Mouse (Mus musculus) forebrain, postnatal 0 days (tissue): ENCODE results near the gene Atp6v1fnb. TPM values are rescaled to one million over a fixed set of nuclear protein-coding genes. Genes with fewer than 3 reads are reported as not detected.

ENCODE experiments used
- ATAC-seq: fragments of 200-750 bp; cut with Nextera tagmentation; 2 replicates; pipeline ENCODE4 v1.8.0; 2017; ENCODE audit warnings: mild to moderate bottlenecking, moderate library complexity
- DNase-seq: peaks from one replicate; pipeline ENCODE4 v3.0.0-alpha.2; 2015
- H3K27ac ChIP-seq: fragments of 300-500 bp; sonication (generic); 2 replicates; pipeline ENCODE4 v1.5.1; 2014; ENCODE audit warnings: low read depth, mild to moderate bottlenecking, antibody characterized with exemption, low read length, moderate library complexity, mixed read lengths
- H3K27me3 ChIP-seq: fragments of 300-500 bp; sonication (generic); 2 replicates; pipeline ENCODE4 v1.6.1; 2014; ENCODE audit warnings: mild to moderate bottlenecking, low read length, mixed read lengths; ENCODE audit not compliant: insufficient read depth
- H3K36me3 ChIP-seq: fragments of 300-500 bp; sonication (generic); 2 replicates; pipeline ENCODE4 v1.6.1; 2014; ENCODE audit warnings: mild to moderate bottlenecking, moderate library complexity; ENCODE audit not compliant: insufficient read depth
- H3K4me1 ChIP-seq: fragments of 300-500 bp; sonication (generic); 2 replicates; pipeline ENCODE4 v1.6.1; 2014; ENCODE audit warnings: antibody characterized with exemption; ENCODE audit not compliant: insufficient read depth
- H3K4me2 ChIP-seq: fragments of 300-500 bp; sonication (generic); 2 replicates; pipeline ENCODE4 v1.6.1; 2014; ENCODE audit warnings: low read depth, mild to moderate bottlenecking, moderate library complexity
- H3K4me3 ChIP-seq: fragments of 300-500 bp; sonication (generic); 2 replicates; pipeline ENCODE4 v1.5.1; 2014; ENCODE audit warnings: low read depth, low read length, mixed read lengths
- H3K9ac ChIP-seq: fragments of 300-500 bp; sonication (generic); 2 replicates; pipeline ENCODE4 v1.6.1; 2014; ENCODE audit warnings: mild to moderate bottlenecking
- H3K9me3 ChIP-seq: fragments of 300-500 bp; sonication (generic); 2 replicates; pipeline ENCODE4 v1.6.1; 2016; ENCODE audit warnings: low read length
- CTCF ChIP-seq: sonication (generic); IDR thresholded peaks from 2 replicates; pipeline ENCODE4 v1.5.1; 2016; ENCODE audit warnings: antibody characterized with exemption, control low read depth, low read depth
- WGBS: fragments of 180-500 bp; shearing (Covaris S2); extraction: QIAGEN DNeasy Blood & Tissue Kit; methylation state at CpG from one replicate; pipeline ENCODE4 v1.1.7; 2014; 5-methylcytosine and 5-hydroxymethylcytosine counted together
- polyA plus RNA-seq: library from polyadenylated mRNA; unstranded; fragments of >200 nt; fragmentation: Nextera tagmentation; extraction: Ambion mirVana; gene quantifications from 2 replicates; pipeline ENCODE4 v1.2.1, GENCODE M21; 2015
- total RNA-seq: library from RNA; depleted of rRNA; stranded (reverse); fragments of >200 nt; gene quantifications from 2 replicates; pipeline ENCODE4 v1.2.3, GENCODE M21; 2014; rRNA removed

The Atp6v1fnb gene
- total and polyA plus RNA-seq, 2 experiments from 2014 or later, result 0.42 to 1.7 TPM

- H3K9ac ChIP-seq, result no peak overlapping the region
- H3K27me3 ChIP-seq, result no peaks in the 10 kb centered on the region
- H3K4me3 ChIP-seq, result no peak overlapping the region
- no peak overlapping the region for H3K4me2 ChIP-seq
- 2% methylated on average over 5 of the region's 5 CpGs for WGBS
- no peaks in the 10 kb centered on the region for H3K36me3 ChIP-seq
- H3K27ac ChIP-seq, result no peak overlapping the region
- no peaks in the 10 kb centered on the region for H3K4me1 ChIP-seq
- DNase-seq, result no peak
- TF ChIP-seq CTCF, result peak; percentile 61
- ATAC-seq, result no peak
- no peaks in the 10 kb centered on the region for H3K9me3 ChIP-seq
Measured at GRCm38 (mm10) chr6:29517139-29517538, 45.9 kb downstream of the Atp6v1fnb start.

DNA sequence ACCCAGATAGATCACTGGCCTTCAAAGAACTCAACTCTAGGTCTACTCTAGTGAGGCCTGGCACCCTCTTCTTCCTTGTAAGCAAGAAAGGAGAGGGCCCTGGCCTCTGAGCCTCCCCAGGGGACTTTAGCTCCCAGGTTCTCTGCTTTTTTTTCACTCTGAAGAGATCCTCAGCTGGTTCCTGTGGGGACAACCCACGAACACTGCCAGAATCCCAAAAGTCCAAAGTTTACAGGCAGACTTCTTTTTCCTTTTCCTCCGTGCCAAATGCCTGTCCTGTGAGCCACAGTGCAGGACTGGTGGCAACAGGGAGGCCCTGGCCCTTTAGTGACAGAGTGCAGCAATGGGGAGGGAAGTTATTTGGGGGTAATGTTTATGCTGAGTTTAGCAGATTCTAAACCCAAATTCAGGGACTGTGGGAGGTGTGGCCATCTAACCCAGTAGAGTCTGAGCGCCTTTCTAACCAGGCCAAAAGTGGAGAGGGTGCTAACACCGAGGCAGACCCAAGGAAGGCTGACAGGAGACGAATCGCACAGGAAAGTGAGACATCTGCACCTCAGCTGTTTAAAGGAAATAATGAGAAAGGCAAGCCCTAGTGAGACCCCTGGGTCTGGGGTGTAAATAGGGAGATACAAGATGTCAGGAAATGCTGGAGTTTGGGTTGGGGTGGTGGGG is 51.5 kb downstream of the Atp6v1fnb start:
- Histone ChIP-seq H3K27me3 (peaks cover 17% of the 10 kb centered on the region), H3K9ac (no peak overlapping the region), H3K9me3 (no peaks in the 10 kb centered on the region), H3K4me3 (no peak overlapping the region), H3K36me3 (no peaks in the 10 kb centered on the region), H3K27ac (no peak overlapping the region), H3K4me2 (no peak overlapping the region), H3K4me1 (0 out of 2 replicates have a peak, but pooled peaks cover 3% of the 10 kb centered on the region)
- ATAC-seq, result no peak
- TF ChIP-seq CTCF, result no peak
- WGBS, result 79% methylated on average over 6 of the region's 6 CpGs
- DNase-seq, result no peak

Other genes starting within 250 kb of the Atp6v1fnb start
- gene Hilpda, start 198.9 kb upstream of the Atp6v1fnb start, total RNA-seq, result 16.8 and 26.4 TPM in 2 replicates
- 37.4 and 41.2 TPM in 2 replicates for gene Hilpda, start 198.9 kb upstream of the Atp6v1fnb start, polyA plus RNA-seq
- gene Fam71f2, start 191.8 kb upstream of the Atp6v1fnb start, total RNA-seq, result 0.62 TPM in 1 of 2 replicates, not detected in the other
- gene Fam71f2, start 191.8 kb upstream of the Atp6v1fnb start, polyA plus RNA-seq, result 0.64 and 0.79 TPM in 2 replicates
- not detected in 2 replicates for gene Fam71f1, start 152.3 kb upstream of the Atp6v1fnb start, total RNA-seq
- not detected in 2 replicates for gene Fam71f1, start 152.3 kb upstream of the Atp6v1fnb start, polyA plus RNA-seq
- gene Calu, start 123.4 kb upstream of the Atp6v1fnb start, total RNA-seq, result 132 and 159 TPM in 2 replicates
- 122 and 134 TPM in 2 replicates for gene Calu, start 123.4 kb upstream of the Atp6v1fnb start, polyA plus RNA-seq
- gene Opn1sw, start 83.0 kb upstream of the Atp6v1fnb start, total RNA-seq, result 7.0 TPM in 1 of 2 replicates, not detected in the other
- gene Opn1sw, start 83.0 kb upstream of the Atp6v1fnb start, polyA plus RNA-seq, result 0.45 and 0.74 TPM in 2 replicates
- gene Ccdc136, start 75.1 kb upstream of the Atp6v1fnb start, total RNA-seq, result 46.6 and 56.9 TPM in 2 replicates
- 34.4 and 43.0 TPM in 2 replicates for gene Ccdc136, start 75.1 kb upstream of the Atp6v1fnb start, polyA plus RNA-seq
- gene Flnc, start 38.2 kb upstream of the Atp6v1fnb start, total RNA-seq, result 4.3 and 7.9 TPM in 2 replicates
- 0.70 and 0.90 TPM in 2 replicates for gene Flnc, start 38.2 kb upstream of the Atp6v1fnb start, polyA plus RNA-seq
- gene Atp6v1f, start 3.7 kb upstream of the Atp6v1fnb start, total RNA-seq, result 279 and 344 TPM in 2 replicates
- gene Atp6v1f, start 3.7 kb upstream of the Atp6v1fnb start, polyA plus RNA-seq, result 362 and 434 TPM in 2 replicates
- 9.8 and 31.2 TPM in 2 replicates for gene Kcp, start 36.5 kb downstream of the Atp6v1fnb start, total RNA-seq
- 5.2 and 6.7 TPM in 2 replicates for gene Kcp, start 36.5 kb downstream of the Atp6v1fnb start, polyA plus RNA-seq
- 3.2 and 3.9 TPM in 2 replicates for gene Irf5, start 55.2 kb downstream of the Atp6v1fnb start, total RNA-seq
- gene Irf5, start 55.2 kb downstream of the Atp6v1fnb start, polyA plus RNA-seq, result 1.5 and 1.9 TPM in 2 replicates
- gene Tnpo3, start 138.4 kb downstream of the Atp6v1fnb start, total RNA-seq, result 103 and 105 TPM in 2 replicates
- gene Tnpo3, start 138.4 kb downstream of the Atp6v1fnb start, polyA plus RNA-seq, result 56.0 and 69.4 TPM in 2 replicates
- gene Tspan33, start 222.8 kb downstream of the Atp6v1fnb start, total RNA-seq, result 7.6 and 12.5 TPM in 2 replicates
- gene Tspan33, start 222.8 kb downstream of the Atp6v1fnb start, polyA plus RNA-seq, result 6.8 and 9.4 TPM in 2 replicates